Mouse (Mus musculus): ENCODE results near the gene Atp5j. TPM values are rescaled to one million over a fixed set of nuclear protein-coding genes. Genes with fewer than 3 reads are reported as not detected.
A peak's percentile ranks its signal among the peaks of the same experiment; 100 is the strongest.

The Atp5j gene
- polyA plus RNA-seq (2015; fragmentation: Nextera tagmentation; extraction: Ambion mirVana) = 615 and 621 TPM in 2 replicates

DNA sequence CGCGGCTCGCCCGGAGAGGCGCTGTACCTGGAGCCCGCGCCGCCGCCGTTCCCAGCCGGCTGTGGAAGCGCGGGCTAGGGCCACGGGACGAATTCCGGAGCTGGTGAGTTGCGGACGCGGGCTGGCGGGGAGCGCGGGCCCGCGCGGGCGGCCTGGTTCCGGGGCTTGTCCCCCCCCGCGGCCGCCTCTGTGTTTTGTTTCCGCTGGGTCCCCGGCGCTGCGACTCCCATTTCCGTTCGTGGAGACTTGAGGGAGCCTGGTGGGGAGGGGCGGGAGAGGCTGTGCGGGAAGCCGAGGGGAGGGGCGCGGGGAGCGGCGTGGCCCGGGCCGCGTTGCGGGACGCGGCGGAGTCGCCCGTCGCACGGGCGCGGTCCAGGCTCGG, at the start of gene Atp5j:
Gene Atp5j (minus strand): TSS at position 185 of the 382 bp plus-strand sequence.
- H3K4me1 ChIP-seq (replicated peaks) = peaks cover 40% of the 10 kb centered on the region
- H3K36me3 ChIP-seq = peaks cover 38% of the 10 kb centered on the region
- peak within 1 kb of the TSS; percentile 95 for H3K27ac ChIP-seq
- peak within 1 kb of the TSS; percentile 98 for H3K4me3 ChIP-seq (replicated peaks)
- DNase-seq (peak; percentile 44), ATAC-seq (ENCODE audit: low read depth) (peak; percentile 32)
- 0% methylated on average over 53 of the region's 57 CpGs for WGBS (ENCODE audit: insufficient replicate concordance)
- H3K4me2 ChIP-seq = peak within 1 kb of the TSS; percentile 86
- no peaks in the 10 kb centered on the region for H3K9me3 ChIP-seq (replicated peaks)
- peak within 1 kb of the TSS; percentile 95 for H3K9ac ChIP-seq
- H3K27me3 ChIP-seq = no peaks in the 10 kb centered on the region

DNA sequence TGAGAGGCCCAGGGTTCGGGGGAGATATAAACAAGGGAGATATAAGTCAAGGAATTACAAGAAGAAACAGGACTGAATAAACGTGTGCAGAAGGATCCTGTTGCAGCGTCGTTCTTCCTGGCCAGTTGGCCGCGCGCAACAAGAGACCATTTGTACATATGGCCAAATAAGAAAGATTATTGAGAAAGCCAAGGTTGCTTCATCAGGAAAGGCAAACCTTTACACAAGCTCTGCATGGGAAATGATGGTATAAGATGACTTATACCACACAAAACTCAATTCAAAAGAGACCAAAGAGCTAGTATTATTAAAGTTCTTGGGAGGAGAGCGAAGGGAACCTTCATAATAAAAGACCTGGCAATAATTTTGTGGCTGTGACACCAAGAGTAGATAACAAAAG, 49.1 kb upstream of the Atp5j start:
- no peak for DNase-seq
- H3K9ac ChIP-seq = no peak overlapping the region
- no peak overlapping the region for H3K27ac ChIP-seq
- no peak overlapping the region for H3K4me3 ChIP-seq (replicated peaks)
- no peak overlapping the region for H3K4me2 ChIP-seq
- no peaks in the 10 kb centered on the region for H3K27me3 ChIP-seq
- H3K4me1 ChIP-seq (replicated peaks) = no peaks in the 10 kb centered on the region
- H3K36me3 ChIP-seq = no peaks in the 10 kb centered on the region
- H3K9me3 ChIP-seq (replicated peaks) = no peaks in the 10 kb centered on the region
- WGBS (ENCODE audit: insufficient replicate concordance) = 69% methylated on average over 8 of the region's 8 CpGs
- ATAC-seq (ENCODE audit: low read depth) = no peak

DNA sequence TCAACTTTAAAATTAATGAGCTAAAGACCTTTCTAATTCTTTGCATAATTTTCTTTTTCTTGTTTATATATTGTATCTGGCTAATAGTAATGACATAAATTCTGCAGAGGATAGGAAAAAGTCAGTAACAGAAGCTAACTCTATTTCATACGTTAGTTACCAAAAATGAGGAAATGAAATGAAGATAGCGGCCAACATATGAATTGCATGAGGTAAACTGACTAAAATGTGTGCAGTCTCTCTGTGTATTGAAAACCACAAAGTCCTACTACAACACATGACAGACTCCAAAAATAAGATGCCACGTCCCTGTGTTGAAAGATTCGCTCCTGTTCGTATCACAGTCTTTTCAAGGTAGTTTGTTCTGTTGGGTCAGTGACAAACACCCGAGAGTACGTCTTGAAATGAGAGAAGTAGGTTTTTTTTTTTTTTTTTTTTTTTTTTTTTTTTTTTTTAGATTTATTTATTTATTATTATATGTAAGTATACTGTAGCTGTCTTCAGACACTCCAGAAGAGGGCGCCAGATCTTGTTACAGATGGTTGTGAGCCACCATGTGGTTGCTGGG, 46.4 kb upstream of the Atp5j start:
- Histone ChIP-seq H3K9me3 (replicated peaks) (no peaks in the 10 kb centered on the region), H3K27ac (no peak overlapping the region), H3K4me2 (no peak overlapping the region), H3K4me1 (replicated peaks) (no peaks in the 10 kb centered on the region), H3K4me3 (replicated peaks) (no peak overlapping the region), H3K36me3 (no peaks in the 10 kb centered on the region), H3K9ac (no peak overlapping the region), H3K27me3 (no peaks in the 10 kb centered on the region)
- WGBS (ENCODE audit: insufficient replicate concordance) = 66% methylated on average over 7 of the region's 8 CpGs
- DNase-seq = no peak
- no peak for ATAC-seq (ENCODE audit: low read depth)

DNA sequence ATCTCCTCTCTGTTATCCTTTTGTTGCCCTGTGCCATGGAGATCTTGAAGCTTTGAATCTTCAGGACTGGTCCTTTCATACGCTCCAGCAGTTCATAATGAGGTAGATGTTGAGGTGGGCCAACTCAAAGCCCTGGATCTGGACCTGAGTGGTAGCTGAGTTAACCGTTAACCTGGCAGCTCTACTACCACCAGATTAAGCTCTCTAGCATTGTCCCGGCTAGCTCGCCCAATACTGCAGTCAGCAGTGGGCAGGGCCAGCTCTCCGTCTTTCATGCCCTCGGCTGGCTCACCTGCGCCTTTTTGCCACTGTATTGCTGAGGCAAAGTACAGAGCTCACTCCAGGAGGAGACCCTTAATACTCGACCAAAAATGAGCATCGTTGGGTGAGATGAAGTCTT, 45.7 kb upstream of the Atp5j start:
- ATAC-seq (ENCODE audit: low read depth) = no peak
- WGBS (ENCODE audit: insufficient replicate concordance) = 67% methylated on average over 9 of the region's 9 CpGs
- DNase-seq = no peak
- no peaks in the 10 kb centered on the region for H3K27me3 ChIP-seq
- H3K4me1 ChIP-seq (replicated peaks) = no peaks in the 10 kb centered on the region
- H3K27ac ChIP-seq = no peak overlapping the region
- H3K9me3 ChIP-seq (replicated peaks) = no peaks in the 10 kb centered on the region
- H3K36me3 ChIP-seq = no peaks in the 10 kb centered on the region
- H3K4me2 ChIP-seq = no peak overlapping the region
- no peak overlapping the region for H3K4me3 ChIP-seq (replicated peaks)
- no peak overlapping the region for H3K9ac ChIP-seq

DNA sequence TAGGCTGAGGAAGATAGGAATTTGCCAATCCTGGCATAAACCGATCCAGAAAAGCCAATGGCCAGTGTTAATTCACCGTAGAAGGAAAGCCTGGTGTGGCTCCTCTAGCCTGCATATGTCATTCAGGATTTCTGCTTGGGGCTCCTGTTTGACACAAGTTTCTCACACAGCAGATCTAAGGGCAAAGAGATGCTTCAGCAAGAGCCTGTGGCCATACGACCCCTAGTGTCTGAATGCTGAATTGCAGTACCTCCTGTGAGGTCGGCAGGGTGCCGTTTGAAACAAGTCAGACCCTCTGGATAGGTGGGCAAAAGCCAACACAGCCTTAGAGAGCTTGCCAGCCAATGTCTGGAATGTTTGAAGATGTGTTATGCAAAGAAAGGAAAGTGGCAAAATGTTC, 43.7 kb upstream of the Atp5j start:
- Histone ChIP-seq H3K4me1 (replicated peaks) (no peaks in the 10 kb centered on the region), H3K4me2 (no peak overlapping the region), H3K36me3 (no peaks in the 10 kb centered on the region), H3K4me3 (replicated peaks) (no peak overlapping the region), H3K9me3 (replicated peaks) (no peaks in the 10 kb centered on the region), H3K9ac (no peak overlapping the region), H3K27me3 (no peaks in the 10 kb centered on the region), H3K27ac (no peak overlapping the region)
- DNase-seq (peak; percentile 32), ATAC-seq (ENCODE audit: low read depth) (no peak)
- WGBS (ENCODE audit: insufficient replicate concordance) = 19% methylated on average over 5 of the region's 5 CpGs

DNA sequence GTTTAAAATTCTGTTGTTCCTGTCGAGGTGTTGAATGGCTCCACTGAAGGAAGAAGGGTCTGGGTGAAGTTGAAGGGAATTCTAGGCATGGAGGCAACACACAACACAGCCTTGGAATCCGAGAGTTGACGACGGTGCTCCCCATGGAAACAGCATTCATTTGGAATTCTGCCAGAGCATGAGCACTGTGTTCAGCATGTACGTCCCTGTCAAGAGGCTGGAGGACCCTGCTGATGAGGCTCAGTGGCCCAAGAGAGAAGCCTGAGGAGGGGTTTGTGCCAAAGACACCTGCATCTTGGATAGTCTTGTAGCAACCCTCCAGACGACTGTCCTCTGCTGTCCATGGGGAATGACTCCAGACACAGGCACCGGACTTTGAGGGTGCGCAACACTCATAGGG, 40.7 kb upstream of the Atp5j start:
- H3K9ac ChIP-seq = no peak overlapping the region
- ATAC-seq (ENCODE audit: low read depth) (no peak), DNase-seq (no peak)
- WGBS (ENCODE audit: insufficient replicate concordance) = 66% methylated on average over 8 of the region's 8 CpGs
- H3K4me3 ChIP-seq (replicated peaks) = no peak overlapping the region
- H3K4me1 ChIP-seq (replicated peaks) = no peaks in the 10 kb centered on the region
- H3K9me3 ChIP-seq (replicated peaks) = no peaks in the 10 kb centered on the region
- no peaks in the 10 kb centered on the region for H3K36me3 ChIP-seq
- H3K4me2 ChIP-seq = no peak overlapping the region
- H3K27ac ChIP-seq = no peak overlapping the region
- H3K27me3 ChIP-seq = no peaks in the 10 kb centered on the region

DNA sequence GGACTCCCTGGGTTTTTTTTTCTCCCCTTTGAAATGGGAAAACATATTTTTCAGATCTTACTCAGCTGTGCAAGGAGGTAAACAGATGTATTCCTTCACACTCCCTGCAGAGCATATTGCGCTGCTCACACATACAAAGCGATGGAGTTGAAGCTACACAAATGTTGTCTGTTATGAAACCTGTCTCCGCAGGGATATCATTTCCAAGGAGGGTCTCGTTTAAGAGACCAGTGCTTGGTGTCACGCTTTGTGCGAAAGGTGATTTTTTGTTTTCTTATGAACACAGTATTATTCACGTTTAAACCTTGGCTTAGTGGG, 40.3 kb upstream of the Atp5j start:
- H3K36me3 ChIP-seq = no peaks in the 10 kb centered on the region
- no peaks in the 10 kb centered on the region for H3K27me3 ChIP-seq
- DNase-seq = no peak
- H3K4me2 ChIP-seq = no peak overlapping the region
- H3K27ac ChIP-seq = no peak overlapping the region
- ATAC-seq (ENCODE audit: low read depth) = no peak
- no peak overlapping the region for H3K9ac ChIP-seq
- 75% methylated on average over 7 of the region's 7 CpGs for WGBS (ENCODE audit: insufficient replicate concordance)
- H3K4me3 ChIP-seq (replicated peaks) = no peak overlapping the region
- H3K4me1 ChIP-seq (replicated peaks) = no peaks in the 10 kb centered on the region
- no peaks in the 10 kb centered on the region for H3K9me3 ChIP-seq (replicated peaks)

DNA sequence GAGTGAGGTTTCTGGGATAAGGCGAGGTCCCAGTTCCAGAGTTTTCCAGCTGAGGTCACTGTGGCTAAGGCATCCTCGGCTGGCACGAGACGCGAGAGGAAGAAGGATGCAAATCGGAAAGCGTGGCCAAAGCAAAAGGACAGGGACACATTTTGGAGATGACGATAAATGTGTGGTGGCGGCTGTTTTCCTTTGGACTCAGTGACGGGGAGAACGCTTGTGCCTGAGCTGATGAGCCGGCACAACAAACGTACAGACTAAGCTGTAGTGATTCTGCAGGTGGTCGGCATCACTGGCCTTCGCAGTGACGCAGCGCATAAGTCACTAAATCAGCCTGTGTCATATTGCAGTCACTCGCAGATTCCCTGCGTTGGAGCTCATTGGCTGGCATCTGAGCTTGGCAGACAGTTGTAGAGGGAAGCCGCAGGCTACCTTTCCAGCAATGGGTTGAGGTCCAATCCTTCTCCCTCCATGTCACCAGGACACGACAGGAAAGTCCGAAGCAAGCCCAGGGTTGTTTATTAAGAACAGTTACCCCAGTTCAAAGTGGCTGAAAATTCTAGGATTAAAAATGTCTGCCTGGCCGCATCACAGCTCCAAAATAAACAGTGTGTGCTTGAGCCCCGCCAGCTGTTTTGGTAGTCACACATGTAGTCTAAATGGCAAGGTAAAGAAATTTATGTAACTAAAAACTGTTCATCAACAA, 39.7 kb upstream of the Atp5j start:
- Histone ChIP-seq H3K4me3 (replicated peaks) (no peak overlapping the region), H3K27ac (no peak overlapping the region), H3K4me1 (replicated peaks) (no peaks in the 10 kb centered on the region), H3K36me3 (no peaks in the 10 kb centered on the region), H3K9ac (no peak overlapping the region), H3K27me3 (no peaks in the 10 kb centered on the region), H3K4me2 (no peak overlapping the region), H3K9me3 (replicated peaks) (no peaks in the 10 kb centered on the region)
- DNase-seq = no peak
- WGBS (ENCODE audit: insufficient replicate concordance) = 72% methylated on average over 24 of the region's 24 CpGs
- ATAC-seq (ENCODE audit: low read depth) = no peak

DNA sequence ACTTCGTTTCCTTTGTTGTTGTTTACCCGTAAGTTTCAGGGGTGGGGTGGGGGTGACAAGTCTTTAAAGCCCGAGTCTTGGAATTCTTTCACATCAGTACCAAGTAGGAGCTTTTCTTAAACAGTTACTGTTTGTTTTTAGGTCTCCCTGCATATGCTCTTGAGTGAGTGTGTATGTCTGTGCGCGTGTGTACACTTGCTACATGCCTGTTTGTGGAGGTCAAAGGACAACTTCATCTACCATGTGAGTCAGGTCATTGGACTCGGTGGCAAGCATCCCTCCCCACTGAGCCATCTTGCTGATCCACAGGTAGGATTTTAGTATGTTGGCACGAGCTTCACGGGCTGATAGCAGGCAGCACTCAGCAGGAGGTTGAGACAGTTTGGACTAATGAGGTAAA, 38.4 kb upstream of the Atp5j start:
- H3K36me3 ChIP-seq = no peaks in the 10 kb centered on the region
- H3K27ac ChIP-seq = no peak overlapping the region
- DNase-seq (no peak), ATAC-seq (ENCODE audit: low read depth) (no peak)
- H3K4me3 ChIP-seq (replicated peaks) = no peak overlapping the region
- H3K9me3 ChIP-seq (replicated peaks) = no peaks in the 10 kb centered on the region
- 62% methylated on average over 8 of the region's 8 CpGs for WGBS (ENCODE audit: insufficient replicate concordance)
- no peaks in the 10 kb centered on the region for H3K4me1 ChIP-seq (replicated peaks)
- H3K4me2 ChIP-seq = no peak overlapping the region
- no peaks in the 10 kb centered on the region for H3K27me3 ChIP-seq
- no peak overlapping the region for H3K9ac ChIP-seq

DNA sequence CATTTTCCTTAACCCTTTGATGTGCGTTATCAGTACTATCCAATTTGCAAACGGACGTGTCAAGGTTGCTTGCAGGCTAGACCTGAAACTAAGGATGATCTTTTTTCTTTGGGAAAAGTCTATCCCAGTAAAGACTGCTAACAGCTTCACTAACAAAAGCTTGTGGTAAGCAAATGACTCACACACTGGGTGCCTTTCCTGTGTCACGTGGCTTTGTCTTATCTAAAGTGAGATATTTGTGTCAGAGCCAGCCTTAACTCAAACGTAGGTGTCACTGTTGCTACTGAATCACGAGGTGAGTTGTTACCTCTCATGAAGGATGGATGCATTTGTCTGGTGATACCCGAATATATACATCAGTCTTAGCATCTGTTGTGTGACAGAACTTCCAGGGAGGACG, 29.2 kb upstream of the Atp5j start:
- Histone ChIP-seq H3K4me2 (no peak overlapping the region), H3K27ac (no peak overlapping the region), H3K36me3 (peaks cover 37% of the 10 kb centered on the region), H3K9me3 (replicated peaks) (no peaks in the 10 kb centered on the region), H3K9ac (no peak overlapping the region), H3K4me1 (replicated peaks) (no peaks in the 10 kb centered on the region), H3K27me3 (no peaks in the 10 kb centered on the region), H3K4me3 (replicated peaks) (no peak overlapping the region)
- DNase-seq = no peak
- 70% methylated on average over 8 of the region's 8 CpGs for WGBS (ENCODE audit: insufficient replicate concordance)
- no peak for ATAC-seq (ENCODE audit: low read depth)

DNA sequence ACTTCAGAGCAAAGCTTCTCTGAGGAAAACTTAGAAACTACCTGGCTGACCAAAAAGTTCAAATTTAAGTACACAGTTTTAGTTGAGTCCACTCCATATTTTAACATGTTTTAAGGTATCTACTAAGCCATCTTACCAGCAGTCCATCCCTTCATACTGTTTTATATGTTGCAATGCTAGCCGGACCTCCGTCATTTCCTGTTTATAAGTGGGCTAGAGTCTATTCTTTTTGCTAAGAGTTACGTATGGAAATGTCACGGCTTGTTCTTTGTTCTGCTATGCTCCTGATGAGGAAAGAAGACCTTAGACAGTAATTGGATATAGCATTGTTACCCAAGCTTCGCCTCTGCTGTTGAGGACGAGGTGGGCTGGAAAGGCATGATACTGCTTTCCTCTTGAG, 18.1 kb upstream of the Atp5j start:
- Histone ChIP-seq H3K4me1 (replicated peaks) (no peaks in the 10 kb centered on the region), H3K9me3 (replicated peaks) (no peaks in the 10 kb centered on the region), H3K36me3 (peaks cover 76% of the 10 kb centered on the region), H3K27me3 (no peaks in the 10 kb centered on the region), H3K4me3 (replicated peaks) (no peak overlapping the region), H3K9ac (no peak overlapping the region), H3K4me2 (no peak overlapping the region), H3K27ac (no peak overlapping the region)
- DNase-seq (no peak), ATAC-seq (ENCODE audit: low read depth) (no peak)
- 87% methylated on average over 6 of the region's 6 CpGs for WGBS (ENCODE audit: insufficient replicate concordance)

DNA sequence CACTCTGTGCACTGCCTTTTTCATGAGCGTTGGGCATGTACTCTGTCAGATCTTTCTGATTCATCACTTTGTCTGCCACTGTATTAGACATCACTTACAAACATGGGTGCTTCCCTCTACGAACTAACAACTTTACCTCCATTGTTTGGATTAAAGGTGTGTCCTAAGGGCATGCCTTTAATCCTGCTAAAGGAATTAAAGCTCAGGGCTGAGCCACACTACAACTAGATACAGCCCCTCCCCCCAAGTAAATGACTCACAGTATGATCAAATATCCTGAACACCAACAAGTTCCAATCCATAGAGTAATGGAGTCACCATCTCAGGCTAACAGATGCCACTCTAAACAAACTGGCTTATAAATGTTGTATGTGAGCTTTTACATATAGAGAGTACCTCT, 3.2 kb upstream of the Atp5j start:
- Histone ChIP-seq H3K4me1 (replicated peaks) (peaks cover 23% of the 10 kb centered on the region), H3K27me3 (no peaks in the 10 kb centered on the region), H3K4me2 (no peak overlapping the region), H3K9me3 (replicated peaks) (no peaks in the 10 kb centered on the region), H3K9ac (no peak overlapping the region), H3K36me3 (peaks cover 30% of the 10 kb centered on the region), H3K4me3 (replicated peaks) (no peak overlapping the region), H3K27ac (no peak overlapping the region)
- WGBS (ENCODE audit: insufficient replicate concordance) = 68% methylated on average over 2 of the region's 2 CpGs
- no peak for DNase-seq
- ATAC-seq (ENCODE audit: low read depth) = no peak

Data from liver, embryonic 13.5 days (tissue).